Mouse (Mus musculus): Measurements from ENCODE around the gene Slc17a9.

Gene Slc17a9

DNA sequence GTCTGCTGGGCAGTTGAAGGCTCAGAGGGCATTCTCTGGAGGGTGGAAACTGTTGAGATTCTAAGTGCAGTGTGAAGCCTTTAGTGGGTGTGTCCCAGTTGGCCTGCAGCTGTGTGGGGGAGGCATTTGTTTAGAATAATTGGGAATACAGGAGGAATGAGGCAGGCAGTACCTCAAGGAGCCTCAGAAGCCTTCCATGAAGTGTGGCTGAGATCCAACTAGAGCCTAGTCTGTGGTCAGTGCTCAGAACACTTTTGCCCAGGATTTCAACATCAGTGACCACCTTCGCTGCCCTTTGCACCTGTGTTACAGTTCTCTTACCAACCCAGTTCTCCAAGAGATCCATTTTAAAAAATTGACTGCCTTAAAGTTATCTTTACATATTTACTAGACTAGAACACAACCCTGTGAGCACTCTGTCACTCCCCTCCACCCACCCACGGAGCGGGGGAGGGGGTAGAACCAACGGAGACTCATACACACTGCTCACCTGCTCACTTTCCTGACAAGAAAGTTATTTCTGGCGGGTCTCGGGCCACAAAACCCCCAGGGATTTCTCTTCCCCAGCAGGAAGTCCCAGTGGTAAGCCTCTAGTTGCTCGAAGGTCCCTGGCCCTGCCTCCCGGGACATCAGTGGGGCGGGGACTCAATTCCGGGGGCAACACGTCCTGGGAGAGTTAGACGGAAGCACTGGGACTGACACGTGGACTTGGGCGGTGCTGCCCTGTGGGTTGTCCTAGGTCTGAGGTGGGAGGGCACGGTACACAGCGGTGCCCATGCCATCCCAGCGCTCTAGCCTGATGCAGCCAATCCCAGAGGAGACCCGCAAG, at the start of gene Slc17a9:
Gene Slc17a9, plus strand, starts transcription at position 679 of the 829 bp plus-strand sequence.
- DNase-seq (ENCODE audit: low spot score): no peak

DNA sequence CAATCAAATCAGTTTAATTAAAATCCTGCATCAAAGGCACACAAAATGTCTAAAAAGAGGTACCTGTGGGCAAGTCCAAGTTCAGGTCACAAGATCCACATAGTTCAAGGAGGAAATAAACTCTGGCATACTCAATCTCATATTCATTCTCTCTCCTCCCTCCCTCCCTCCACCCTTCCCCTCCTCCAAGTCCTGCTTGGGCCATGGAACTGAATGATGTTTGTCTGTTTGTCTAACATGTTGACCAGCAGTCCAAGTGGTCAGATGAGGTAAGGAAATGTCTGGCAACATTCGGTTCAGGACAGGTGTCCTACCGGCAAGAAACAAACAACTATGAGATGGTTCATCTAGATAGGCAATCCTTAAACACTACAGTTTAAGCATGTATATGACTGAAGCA, 48.4 kb upstream of the Slc17a9 start:
- DNase-seq (ENCODE audit: low spot score): no peak

DNA sequence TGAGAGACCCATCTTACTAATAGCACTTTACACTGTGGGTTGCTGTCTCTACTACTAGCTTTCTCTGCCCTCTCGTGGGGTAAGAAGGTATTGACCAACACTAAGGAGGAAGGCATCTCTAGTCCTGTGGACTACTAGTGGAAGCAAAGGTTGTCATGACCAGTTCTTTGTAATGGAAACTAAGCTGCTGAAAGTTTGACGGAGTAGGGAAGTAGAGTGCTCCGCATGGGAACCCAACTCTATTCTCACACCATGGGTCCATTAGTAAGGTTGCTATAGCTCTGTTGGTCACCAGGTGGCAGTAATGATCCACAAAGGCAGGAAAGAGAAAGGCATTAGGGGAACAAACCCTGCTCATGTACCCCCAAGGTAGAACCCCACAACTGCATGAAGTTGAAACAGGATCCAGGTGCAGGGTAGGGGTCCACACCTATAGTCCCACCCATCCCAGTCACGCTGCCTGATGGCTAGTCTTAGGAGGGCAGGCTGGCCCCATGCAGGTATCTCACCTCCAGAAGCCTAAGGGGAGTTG, 46.4 kb upstream of the Slc17a9 start:
- DNase-seq (ENCODE audit: low spot score): peak; percentile 62

DNA sequence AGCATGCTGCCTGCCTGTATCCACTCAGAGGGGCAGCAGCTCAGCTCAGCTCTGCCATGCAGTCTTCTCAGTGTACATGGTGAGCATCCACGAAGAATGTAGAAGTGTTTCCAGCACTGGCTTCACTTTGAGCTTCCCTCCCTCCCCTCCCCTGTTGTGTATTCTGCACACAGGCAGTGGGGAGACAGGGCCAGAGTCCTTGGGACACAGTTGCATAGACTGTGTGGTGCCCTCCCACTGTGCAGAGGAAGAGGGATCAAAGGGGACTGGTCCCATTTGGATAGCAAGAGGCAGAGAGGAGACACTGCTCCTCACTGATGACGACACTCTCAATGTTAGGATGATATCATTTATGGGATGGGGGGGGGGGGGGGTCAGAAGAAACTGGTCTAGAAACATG, 43.8 kb upstream of the Slc17a9 start:
- no peak for DNase-seq (ENCODE audit: low spot score)

DNA sequence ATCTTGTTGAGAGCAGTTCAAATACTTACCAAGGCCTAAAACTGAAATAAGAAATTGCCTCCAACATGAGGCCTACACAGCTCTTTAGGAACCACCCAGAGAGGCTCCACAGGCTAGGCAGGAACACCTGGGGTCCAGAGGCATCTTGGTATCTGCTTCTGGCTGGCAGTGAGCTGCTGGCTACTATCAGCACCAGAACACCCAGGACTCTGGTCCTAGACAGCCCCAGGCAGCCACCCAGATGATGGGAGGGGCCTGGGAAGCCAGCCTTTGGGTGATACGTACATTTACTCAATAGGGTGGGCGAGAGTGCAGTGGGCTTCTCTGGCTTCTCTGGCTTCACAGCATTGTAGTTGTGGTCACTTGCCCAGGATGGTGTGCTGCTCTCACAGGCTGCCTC, 41.5 kb upstream of the Slc17a9 start:
- no peak for DNase-seq (ENCODE audit: low spot score)

DNA sequence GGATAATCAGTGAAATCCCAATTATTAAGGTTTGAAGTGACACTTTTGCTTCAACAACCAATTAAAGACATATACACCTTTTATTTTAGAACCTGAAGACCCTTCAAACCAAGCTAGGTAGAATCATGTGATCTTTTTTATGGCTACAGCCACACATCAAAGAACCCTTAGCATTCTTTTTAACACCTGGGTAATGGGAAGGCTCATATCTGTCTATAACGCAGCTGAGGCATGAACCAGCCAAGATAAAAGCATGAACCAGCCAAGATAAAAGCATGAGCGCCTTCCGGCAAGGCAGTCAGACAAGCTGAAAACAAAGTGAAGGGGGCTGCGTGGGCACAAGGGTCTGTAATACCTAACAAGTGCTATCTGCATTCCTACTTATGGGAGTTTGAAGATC, 41.0 kb upstream of the Slc17a9 start:
- DNase-seq (ENCODE audit: low spot score): no peak

DNA sequence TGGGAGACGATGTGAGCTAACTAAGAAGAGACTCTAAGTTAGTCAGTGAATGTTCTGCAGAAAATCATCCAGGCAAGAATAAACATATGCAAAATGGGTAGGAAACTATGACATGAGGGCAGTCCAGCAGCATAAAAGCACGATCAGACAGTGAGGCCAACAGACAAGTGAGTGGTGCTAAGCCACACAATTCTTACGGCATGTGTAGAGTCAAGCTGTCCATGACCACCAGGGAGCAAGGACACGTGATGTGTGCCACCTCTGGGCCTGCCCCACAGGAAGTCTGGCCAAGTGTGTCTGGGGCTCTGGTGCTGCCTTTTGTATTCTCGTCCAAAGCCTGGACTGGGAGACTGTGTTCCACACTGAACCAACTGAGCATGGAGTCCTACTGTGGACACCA, 35.2 kb upstream of the Slc17a9 start:
- no peak for DNase-seq (ENCODE audit: low spot score)

DNA sequence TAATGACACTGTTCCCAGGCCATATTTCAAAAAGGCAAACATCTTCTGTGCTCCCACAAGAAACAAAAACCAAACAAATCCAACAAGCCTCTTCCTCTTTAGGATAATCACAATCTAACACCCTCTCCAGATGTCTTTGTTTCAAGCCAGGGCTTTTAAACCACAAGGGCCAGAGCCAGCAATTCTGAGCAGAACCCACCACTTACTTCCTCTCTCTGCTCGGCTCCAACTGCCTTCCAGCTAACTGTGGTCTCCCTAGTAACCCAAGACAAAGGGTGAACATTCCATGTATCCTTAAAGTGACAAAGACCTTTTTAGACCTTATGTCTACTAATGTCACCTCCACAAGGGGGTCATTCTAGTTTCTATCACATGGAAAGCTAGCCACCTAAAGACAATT, 32.4 kb upstream of the Slc17a9 start:
- no peak for DNase-seq (ENCODE audit: low spot score)

DNA sequence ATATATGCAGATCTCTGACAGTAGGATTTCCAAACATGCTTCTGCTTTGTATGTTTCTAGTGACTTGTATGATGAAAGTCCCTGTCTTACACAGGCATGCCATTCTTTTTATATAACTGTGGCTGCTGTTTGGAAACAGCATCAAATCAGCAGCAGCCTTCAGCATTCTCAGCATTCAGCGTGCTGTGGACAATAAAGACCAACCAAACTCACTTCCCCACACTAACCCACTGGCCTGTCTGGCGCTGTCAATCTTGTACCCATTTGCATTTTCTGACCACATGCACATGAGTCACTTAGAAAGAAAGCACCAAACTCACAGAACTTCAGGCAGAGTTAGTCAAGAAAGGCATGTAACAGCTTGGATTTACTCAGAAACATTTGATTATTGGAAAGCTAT, 29.9 kb upstream of the Slc17a9 start:
- no peak for DNase-seq (ENCODE audit: low spot score)

DNA sequence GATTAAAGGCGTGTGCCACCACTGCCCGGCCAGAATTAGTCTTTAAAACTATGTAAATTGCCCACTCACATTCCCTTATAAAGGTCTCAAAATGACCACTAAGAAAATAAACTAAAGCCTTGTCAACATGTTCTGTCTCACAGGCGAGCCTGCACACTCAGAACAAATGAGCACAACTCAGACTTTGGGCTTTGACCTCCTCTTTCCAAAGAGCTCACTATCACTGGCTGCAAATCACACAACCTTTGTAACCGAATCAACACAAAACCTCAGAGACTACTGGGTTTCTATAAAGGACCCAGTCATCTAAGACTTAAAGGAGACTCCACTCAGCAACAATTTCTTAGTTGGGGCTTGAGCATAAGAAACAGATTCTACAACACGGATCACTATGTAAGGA, 24.6 kb upstream of the Slc17a9 start:
- DNase-seq (ENCODE audit: low spot score): no peak

DNA sequence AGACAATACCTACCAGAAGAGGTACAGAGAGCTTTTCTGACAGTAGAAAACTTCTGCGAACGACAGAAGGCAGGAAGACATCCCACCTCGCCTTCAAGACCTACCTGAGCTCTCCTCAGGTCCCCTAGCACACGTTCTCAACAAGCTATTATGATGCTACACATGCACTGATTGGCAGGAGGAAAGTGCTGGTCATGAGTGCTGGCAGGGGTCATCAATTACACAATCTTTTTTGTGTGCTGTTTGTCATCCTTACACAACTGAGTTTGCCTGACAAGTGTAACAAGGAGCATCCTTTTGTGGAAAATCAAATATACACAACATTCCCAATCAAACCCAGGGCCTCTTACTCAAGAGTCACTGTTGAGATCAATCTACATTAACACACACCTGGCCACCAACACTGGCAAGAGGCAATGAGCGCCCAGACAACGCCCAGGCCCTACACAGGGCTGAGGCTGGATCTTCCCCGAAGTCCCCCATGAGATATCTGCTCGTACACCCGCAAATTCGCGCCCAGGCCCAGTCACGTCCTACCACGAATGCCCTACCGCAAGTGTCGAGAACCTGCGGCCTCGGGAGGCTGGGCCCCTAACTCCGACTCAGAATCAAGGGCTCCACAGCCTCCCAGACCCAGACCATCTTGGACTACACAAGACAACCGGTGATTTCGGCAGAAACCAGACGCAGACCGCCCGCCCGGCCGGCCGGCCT, 23.9 kb upstream of the Slc17a9 start:
- DNase-seq (ENCODE audit: low spot score): no peak

DNA sequence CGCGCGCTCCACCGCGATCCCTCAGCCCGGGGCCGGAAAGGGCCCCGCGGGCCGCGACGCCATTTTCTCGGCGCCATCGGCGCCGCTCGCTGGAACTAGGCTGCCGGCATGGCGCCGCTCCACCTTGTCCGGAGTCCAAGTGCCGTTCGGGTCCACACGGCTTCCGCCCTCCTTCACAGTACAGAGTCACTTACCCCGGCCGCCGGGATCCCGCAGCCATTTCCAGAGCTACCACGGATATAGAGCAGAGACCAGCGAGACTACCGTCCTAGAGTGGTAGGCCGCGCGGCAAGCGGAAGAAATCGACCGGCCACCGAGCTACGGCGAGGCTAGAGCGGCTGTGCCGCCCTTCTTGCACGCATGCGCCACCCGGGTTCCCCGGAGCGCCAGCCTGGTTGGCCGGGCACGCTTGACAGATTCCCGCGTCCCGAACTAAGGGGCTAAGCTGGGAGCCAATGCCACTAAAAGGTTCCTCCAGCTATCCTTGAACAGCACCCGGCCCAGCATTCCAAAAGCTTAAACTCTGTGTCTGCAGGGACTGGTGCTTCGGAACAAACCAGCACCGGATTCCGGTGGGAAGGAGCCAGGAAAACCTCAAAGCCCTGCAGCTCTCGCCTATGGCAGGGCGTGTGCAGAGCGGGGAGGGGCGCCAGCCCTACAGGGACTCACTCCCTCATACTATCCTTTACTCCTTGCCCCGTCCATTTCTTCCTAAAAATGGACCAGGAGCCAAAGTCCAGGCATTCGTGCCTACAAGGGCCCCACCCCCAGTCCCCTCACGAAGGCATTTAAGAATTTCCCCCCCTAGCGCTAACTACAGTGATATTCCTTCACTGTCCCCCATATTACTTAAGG, 23.1 kb upstream of the Slc17a9 start:
- DNase-seq (ENCODE audit: low spot score): peak; percentile 83

DNA sequence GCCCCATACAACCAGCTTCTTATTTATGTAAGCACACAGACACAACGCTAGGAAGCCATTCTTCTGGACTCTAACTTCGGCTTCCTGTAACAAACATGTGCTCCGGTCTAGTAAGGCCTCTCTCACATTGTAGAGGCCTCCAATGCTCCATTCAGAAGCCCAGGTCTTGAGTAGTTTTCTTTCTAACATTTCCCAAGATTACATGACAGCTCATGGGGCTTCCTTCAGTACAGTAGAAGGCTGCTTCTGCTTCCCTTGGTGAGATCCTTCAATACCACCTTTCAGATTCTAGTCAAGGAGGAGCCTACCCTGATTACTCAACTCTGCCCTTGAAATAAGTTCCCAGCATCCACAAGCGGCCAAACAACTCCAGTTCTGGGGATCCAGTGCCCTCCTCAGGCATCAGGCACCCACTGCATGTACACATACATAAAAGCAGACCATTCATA, 22.3 kb upstream of the Slc17a9 start:
- no peak for DNase-seq (ENCODE audit: low spot score)

DNA sequence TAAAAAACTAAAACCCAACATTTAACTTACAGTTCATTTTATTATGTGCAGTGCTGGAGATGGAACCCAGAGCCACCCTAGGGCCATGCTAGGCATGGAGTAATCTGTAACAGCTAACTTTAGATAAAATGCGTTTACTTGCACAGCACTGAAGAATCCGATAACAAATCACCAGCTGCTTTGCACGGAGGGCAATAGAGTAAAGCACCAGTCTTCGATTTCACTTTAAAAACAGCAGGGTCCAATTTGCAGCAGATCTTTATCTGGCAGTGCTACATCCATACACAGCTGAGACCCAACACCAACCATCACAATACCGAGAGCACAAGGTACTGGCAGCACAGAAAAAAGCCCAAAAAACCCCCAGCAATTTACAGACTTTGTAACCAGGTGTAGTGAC, 21.9 kb upstream of the Slc17a9 start:
- no peak for DNase-seq (ENCODE audit: low spot score)

DNA sequence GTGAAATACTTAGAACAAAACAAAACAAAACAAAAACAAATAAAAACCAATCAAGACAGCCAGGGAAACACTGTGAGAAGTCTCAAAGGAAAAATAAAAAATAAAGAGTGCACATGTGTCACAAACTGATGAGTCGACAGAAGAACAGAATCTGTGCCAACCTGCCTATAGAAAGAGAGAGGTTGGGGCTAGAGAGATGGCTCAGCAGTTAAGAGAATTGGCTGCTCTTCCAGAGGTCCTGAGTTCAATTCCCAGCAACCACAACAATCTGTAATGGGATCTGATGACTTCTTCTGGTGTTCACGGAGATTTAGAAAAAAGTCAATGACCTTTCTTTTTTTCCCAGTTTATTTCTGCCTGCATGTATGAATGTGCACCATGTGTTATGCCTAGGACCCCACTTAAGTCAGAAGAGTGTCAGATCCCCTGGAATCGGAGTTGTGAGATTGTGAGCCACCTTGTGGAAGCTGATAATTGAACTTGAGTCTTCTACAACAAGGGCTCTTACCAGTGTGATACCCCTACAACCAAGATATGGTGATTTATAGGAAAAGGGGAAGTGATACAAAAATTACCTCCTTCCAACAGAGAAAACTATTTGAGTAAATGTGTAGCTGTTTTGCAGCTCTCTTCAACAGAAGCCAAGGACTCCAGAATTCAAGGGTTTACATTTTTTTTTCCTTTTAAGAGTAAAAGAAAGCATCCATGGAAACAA, 21.3 kb upstream of the Slc17a9 start:
- no peak for DNase-seq (ENCODE audit: low spot score)

DNA sequence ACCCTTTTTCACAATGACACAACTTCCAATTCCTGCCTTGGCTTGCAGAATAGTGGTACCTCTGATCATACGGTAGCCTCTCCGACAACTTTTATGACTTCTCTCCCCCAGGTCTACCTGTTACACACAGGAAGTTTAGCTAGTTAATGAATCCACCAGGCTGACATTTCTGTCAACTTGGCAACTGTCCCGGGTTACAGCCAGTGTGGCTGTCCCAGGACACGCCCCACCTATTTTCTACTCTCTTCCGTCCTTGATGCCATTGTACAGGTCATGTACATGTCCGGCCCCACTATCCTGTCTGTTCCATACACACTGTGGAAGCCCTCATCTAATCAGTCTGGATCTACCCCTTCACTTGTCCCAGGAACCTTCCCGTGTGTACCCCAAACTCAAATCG, 20.5 kb upstream of the Slc17a9 start:
- no peak for DNase-seq (ENCODE audit: low spot score)

DNA sequence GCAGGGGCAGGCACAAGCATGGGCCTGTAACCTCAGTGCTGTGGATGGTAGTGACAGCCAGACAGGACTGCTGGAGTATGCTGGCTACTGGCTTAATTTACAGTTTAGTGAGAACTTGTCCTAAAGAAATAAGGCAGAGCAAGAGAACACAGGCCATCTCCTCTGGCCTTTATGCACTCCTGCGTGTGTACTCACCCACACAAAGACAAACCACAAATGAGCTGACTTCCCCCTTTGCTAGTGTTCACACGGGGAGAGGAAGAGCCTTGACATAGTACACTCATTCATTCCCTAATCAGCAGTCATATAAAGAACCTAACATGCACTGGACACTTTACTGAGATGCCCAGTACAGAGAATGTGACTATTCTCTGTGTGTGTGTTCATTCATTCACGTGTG, 20.0 kb upstream of the Slc17a9 start:
- DNase-seq (ENCODE audit: low spot score): no peak

DNA sequence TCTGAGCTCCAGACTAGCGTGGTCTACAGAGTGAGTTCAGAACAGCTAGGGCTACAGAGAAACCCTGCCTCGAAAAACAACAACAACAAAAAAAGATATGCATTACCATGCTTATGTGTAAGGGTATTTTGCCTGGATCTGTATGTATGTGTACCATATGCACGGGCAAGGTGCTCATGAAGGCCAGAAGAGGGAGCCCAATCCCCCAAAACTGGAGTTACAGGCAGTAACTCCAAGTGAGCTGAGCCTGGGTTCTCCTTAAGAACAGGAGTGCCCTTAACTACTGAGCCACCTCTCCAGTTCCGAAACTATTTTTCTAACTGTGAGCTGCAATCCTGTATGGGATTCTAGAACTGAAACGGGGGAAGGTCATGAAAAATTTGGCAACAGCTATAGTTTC, 19.1 kb upstream of the Slc17a9 start:
- DNase-seq (ENCODE audit: low spot score): no peak

DNA sequence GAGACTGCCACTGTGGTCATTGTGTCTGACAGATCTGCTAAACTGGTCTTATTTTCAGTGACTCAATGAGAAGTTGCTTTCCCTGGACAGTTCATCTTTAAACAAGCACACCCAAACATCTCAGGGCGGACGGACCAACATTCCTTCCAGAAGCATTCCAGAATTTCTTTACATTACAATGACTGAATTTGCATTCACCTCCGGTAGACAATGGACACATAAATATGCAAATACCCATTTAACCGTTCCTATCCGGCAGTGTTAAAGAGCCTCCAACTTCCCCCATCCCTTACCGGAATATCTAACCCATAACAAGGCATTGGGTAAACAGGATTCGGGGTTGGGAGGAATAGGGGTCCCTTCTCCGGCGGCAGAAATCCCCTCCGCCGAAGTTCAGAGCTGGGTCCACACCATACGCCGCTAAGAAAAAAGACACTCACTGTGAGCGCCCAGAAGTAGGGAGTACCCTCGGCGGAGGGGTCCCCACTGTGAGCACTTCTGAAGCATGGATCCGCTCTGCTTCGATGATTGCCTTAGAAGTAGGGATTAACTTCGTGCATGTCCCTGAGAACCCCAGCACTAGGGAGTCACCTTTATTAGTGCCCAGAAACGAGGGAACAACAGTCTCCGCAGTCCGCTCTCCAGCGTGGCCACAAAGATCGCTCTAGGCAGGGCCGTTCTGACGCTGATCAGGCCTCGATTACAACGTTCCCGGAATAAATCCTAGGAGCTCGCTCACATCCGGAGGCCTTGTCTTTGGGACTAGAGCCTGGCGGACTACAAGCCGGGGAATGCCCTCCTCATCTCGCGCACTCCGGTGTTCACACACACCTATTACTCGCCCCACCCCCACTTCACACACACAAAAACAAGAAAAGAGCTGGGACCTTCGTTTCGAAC, 15.8 kb upstream of the Slc17a9 start:
- no peak for DNase-seq (ENCODE audit: low spot score)

DNA sequence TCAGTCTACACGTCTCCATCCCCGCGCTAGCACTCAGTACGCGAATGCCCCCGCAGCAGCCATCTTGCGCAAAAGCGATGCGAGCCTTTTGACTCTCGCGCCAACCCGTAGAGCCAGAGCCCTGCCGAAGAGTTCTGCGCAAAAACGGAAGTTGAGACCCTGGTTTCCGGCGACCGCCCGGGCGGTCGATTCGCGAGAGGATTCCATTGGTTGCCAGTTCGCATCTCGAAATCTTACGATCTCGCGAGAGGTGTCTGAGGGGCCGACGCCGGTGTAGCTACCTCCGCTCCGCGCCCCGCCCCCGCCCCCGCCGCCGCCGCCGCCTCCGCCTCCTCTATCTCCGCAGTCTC, 15.2 kb upstream of the Slc17a9 start, which contains the start of the genes Dido1 and Gid8:
Gene Dido1, minus strand, starts transcription at position 77 of the 350 bp plus-strand sequence.
Gene Gid8, plus strand, starts transcription at position 195 of the 350 bp plus-strand sequence.
- DNase-seq (ENCODE audit: low spot score): peak; percentile 92

Measured in ovary, postnatal 14 days (tissue).